Mouse (Mus musculus): Measurements from ENCODE around the gene Cfap77.

Cfap77 gene

DNA sequence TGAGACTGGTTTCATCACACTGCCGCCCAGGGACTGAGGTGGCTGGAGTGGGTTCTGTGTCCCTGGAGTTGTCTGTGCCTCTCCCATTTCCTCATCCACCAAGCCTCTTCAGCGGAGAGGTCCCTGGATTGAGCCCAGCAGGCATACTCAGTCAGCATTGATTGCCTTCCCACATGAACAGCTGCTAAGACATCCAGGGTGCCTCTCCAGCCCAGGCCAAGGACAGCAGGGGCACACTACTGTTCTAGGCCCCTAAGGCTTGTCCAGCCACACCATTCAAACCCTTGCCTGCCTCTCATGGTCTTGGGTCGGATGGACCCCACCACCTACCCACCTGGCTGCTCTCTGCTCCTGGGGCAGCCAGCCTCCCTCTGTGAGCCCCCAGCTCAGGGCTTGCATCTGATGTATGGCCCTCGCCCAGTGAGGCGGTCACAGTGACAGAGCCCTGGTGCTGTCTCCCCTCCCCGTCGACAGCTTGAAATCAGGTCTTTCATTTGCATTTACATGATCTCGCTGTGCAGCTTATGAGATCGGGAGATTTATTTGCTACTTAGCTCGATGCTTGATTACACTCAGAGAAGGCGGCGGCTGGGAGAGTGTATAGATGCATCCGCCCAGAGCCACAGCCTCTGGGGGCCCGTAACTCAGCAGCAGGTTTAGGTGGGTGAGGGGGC lies 57.6 kb downstream of the Cfap77 start:
- DNase-seq (ENCODE audit: low spot score), result no peak

DNA sequence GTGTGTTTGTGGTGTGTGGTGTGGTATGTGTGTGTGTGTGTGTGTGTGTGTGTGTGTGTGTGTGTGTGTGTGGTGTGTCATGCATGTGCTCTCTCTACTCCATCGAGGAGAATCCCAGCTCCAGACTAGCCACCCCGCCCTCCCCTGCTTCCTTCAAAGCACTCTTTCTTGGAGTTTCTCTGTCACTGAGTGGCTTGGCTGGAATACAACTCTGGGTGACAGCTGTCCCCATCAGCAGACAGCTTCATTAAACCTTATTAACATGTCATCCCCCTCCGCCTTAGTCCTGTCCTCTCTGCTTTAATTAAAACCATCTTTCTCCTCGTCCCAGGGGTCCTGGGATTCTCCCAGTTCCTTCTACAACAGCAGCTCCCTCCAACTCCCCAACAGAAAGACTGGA lies 59.4 kb downstream of the Cfap77 start:
- no peak for DNase-seq (ENCODE audit: low spot score)

DNA sequence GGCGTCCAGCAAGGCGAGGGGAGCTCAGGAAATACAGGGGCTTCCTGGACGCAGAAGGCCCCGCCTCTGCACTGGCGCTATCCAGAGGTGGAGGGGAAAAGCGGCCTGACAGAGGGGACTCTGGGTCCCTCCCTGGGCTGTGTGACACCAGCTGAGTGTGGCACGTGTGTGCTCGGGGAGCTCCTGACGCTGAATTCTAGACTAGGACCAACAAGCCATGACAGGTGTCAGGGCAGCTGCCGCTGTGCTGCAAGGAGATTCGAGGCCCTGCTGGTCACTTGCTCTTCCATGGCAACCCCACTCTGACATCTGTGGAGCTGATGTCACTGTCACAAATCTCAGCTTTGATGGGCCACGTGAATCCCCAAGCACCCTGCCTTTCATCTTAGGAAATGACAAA lies 60.9 kb downstream of the Cfap77 start:
- DNase-seq (ENCODE audit: low spot score), result no peak

DNA sequence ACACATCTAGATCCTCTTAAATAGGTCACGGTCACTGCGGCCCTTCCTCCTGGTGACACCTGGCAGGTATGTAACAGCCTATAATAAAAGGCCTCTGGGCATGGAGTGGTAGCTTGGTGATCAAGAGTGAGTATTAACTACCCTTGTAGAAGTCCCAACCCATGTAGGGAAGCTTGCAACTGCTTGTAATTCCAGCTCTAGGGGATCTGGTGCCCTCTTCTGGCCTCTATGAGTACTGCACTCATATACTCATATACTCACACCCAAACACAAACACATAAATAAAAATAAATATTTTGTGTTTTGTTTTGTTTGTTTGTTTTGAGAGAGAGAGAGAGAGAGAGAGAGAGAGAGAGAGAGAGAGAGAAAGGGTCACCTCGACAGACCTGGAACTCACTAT lies 66.1 kb downstream of the Cfap77 start:
- DNase-seq (ENCODE audit: low spot score), result no peak

DNA sequence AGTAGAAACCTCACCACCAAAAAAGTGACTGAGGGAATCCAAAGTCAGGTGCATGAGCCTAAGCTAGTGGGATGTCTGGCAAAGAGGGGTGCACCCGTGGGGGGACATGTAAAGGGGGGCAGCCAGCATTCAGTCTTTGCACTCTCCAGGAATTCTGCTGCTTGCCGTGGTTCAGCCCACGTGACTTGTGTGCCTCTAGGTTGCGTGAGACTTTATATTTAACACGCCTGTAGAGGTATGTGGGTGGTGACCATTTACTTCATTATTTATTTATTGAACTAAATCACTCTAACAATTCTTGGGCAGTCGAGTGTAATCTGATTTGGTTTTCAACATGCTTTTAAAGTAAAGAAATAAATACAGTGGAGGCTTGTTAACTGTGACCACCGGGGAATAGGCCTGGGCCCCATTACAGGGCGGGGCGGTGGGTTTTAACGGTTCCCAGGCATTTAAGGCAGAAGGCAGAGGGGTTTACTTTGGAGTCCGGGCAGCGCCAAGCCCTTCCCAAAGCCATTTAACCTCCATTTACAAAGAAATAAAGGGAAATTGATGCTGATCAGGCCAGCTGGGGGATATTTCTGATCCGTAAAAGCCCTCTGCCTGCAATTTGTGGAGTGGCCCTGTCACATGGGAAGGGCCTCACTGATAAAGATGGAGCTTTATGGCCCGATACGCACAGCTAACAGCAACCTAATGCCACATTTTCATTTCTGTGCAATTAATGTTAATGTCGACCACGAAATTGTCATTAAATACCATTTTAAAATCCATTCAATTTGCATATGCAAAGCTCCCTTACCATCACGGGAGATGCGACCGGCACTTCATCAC lies 74.6 kb downstream of the Cfap77 start:
- DNase-seq (ENCODE audit: low spot score), result no peak

DNA sequence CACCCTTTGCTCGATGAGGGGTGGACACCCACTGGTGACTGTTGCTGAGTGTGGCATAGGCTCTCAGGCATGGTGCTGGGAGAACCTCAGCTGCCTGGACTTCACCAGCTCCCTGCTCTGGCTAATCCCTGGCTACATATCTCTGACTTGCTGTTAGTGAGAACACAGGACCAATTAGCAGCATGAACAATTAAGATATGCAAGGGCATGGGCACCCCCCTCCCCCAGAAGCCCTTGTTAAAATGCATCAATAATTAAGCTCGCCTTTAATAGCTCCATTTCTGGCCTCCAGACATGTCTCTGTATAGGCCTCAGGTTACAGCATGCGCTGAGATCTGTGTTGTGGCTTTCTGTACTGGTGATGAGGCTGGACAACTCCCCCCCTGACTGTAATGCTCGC lies 76.4 kb downstream of the Cfap77 start:
- DNase-seq (ENCODE audit: low spot score), result no peak

DNA sequence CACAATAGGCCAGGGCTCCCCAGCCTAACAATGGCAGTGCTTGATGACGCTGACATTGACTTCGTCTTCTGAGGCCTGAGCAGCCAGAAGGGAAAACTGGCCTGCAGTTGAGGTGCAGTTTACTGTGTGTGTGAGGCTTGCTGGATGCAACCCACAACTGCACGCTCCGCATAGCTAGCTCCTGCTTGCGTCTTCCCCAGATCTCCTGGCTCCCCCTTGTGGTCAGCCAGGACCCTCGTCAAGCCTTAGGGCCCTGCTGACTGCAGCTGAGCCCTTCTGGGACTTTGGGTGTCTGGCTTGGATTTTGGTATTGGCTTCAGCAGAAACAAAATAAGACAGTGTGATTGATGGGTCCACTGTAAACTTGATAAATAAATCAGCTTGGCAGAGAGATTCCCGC lies 78.2 kb downstream of the Cfap77 start:
- DNase-seq (ENCODE audit: low spot score), result peak; percentile 91

DNA sequence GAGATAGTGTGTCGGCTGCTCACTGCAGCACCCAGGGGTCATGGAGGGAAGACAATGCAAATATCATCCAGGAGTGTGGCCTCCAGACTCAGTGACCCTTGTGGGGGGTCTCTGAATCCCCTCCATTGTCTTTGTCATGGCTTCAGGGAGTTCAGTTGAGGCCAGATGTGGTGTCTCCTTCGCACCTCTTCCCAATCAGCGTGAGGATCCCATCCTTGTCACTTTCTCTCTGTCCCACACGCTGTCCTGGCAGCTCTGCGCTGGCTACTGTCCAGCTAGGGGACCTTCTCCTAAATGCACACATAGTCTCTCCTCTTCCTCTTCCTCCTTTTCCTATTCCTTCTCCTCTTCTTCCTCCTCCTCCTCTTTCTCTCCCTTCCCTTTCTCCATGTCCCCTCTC lies 79.3 kb downstream of the Cfap77 start:
- no peak for DNase-seq (ENCODE audit: low spot score)

DNA sequence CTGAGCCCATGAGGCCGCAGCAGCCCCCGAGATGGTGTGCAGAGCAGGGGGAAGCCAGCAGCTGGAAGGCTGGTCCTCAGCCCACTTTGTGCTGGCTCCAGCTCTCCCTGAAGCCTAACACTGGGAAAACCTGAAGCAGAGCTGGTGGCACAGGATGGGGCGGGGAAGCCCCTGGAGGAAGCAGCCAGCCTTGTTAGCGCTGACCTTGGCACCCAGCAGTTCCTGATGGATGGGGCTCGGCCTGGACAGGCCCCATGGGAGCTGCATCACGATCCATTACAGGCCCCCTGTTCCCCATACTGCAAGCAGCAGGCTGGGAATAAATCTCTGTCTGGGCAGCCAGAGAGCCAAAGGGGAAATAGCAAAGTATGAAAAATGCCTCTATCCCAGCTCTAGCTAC lies 80.3 kb downstream of the Cfap77 start:
- no peak for DNase-seq (ENCODE audit: low spot score)

DNA sequence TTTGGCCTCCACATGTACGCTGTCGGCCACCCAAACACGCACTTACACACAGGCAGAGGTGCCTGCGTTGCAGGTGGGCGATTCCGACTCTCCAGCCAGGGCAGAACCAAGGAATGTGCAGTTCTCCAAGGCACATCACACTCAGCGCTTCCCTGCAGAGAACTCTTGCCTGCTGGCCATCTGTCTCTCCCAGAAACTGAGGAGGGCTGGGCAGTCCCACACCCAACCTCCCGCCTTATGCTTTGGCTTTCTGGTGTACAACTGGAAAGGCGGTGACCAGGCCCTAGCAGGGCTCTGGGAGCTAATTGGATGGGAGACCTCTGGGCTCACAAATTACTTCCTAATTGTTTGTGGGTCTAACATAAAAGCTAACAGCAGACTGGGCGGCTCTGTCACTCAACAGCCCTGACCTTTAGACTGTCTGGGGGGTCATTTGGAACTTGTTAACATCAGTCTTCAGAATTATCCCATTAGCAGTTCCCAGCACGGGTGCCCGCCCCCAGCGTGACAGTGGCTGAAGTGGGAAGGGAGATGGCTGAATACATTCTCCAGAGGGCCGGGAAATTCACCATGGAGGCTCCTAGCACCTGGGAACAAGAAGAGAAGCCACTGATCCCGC lies 80.9 kb downstream of the Cfap77 start:
- no peak for DNase-seq (ENCODE audit: low spot score)

DNA sequence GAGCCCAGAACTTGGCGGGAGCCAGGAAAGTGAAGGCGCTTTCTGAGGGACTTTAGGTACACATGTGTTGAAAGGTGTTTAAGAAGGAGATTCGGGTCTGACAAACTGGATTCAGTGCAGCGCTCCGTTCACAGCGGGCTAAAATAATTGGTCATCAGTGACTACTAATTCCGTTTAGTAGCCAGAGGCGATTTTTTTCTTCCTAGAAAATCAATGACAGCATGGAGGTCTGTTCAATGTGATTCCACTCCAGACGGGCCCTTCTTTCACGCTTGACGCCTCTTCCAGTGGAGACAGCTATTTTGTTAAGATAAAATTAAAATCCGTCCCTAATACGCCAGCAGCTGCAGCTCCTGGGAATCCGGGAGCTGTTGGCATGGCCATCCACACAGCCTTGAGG lies 84.4 kb downstream of the Cfap77 start:
- DNase-seq (ENCODE audit: low spot score), result no peak

DNA sequence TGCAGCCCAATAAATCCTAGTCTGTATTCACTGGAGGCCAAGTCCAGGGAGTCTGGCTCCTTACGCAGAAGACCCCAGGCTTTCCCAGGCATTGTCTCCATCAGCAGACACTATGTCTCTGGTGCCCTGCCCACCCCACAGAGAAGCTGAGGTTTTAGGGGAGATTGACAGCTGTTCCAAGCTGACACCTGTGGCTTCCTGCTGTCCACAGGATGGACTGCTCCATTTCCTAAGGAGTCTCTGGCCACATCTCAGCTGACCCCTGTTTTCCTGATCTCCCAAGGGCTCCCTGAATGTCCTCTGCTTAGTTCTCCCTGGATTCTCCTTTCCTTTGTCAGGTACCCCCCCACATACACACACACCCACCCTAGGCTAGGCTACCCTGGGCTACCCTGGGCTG lies 86.6 kb downstream of the Cfap77 start:
- no peak for DNase-seq (ENCODE audit: low spot score)

DNA sequence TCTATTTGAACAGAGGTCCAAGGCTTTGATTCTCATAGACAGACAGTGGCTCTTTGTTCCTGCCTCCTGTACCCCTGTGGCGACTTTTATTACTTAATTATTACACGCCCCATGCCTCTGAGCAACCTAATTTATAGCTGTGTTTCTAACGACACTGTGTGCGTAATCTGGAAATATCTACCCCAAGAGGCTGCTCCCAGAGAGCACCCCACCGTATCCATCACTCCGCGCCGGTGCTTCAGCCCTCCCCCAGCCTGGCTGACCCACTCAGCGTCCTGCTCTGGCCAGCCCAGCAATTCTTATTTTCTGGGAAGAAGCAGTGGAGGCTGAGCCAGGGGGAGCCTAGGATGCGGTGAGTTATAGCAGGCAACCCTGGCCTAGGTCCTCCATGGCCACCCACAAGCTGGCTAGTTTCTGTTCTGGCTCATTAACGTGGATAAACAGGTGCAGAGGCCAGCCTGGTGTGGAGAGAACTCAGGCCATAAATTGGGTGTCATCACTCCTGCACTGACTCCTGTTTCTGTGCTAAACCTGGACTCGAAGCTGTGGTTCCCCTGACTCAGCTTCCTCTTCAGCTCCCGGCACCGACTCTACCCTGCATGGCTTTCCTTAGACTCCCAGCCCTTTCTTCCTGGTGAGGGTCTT lies 88.6 kb downstream of the Cfap77 start:
- no peak for DNase-seq (ENCODE audit: low spot score)

DNA sequence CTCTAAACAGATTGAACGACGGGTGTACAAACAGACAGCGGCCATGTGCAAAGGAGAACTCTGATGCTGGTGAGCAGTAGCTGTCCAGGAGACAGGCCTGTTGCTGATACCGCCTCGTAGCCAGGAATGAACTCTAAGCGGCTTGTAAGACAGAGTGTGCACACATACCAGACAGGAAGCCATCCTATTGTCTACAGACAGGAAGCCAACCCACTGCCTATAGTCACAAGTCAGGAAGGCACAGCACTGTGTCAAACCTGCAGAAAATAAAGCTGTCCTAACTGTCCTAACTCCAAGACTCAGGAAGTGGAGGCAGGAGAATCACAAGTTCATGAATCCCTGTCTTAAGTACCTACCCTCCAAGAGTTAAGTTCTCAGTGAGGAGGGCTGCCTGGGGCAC lies 91.3 kb downstream of the Cfap77 start:
- no peak for DNase-seq (ENCODE audit: low spot score)

DNA sequence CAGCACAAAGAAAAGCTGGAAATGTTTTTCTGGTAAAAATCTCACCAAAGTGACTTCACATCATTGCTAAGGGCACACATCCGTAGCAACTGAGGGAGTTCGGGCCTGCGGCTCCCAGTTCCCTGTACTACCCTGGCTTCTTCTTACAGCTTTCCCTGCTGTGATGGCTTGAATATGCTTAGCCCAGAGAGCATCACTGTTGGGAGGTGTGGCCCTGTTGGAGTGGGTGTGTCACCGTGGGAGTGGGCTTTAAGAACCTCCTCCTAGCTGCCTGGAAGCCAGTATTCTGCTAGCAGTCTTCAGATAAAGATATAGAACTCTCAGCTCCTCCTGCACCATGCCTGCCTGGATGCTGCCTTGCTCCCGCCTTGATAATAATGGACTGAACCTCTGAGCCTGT lies 93.2 kb downstream of the Cfap77 start:
- DNase-seq (ENCODE audit: low spot score), result no peak

DNA sequence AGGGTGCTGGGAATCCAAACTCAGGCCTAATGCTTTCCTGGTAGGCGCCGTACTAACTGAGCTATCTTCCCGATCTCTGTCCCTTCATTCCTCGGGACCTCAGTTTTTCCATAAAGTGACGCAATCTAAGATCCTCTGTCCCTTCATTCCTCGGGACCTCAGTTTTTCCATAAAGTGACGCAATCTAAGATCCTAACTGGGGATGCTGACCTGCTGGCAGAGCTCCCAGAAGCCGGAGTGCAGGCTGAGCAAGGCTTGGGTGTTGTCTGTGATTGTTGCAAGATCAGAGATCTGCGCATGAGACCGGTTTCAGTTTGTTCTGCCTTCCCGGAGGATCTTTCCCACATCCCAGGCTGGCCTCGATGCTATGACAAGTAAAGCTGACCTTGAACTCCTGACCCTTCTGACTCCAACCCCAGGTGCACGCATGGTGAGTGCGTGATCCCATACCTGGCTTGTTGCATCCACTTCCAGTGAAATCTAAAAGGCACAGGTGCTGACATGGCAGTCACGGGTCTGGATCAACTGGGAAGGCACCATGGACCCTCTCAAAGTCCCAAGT lies 93.8 kb downstream of the Cfap77 start:
- DNase-seq (ENCODE audit: low spot score), result no peak

DNA sequence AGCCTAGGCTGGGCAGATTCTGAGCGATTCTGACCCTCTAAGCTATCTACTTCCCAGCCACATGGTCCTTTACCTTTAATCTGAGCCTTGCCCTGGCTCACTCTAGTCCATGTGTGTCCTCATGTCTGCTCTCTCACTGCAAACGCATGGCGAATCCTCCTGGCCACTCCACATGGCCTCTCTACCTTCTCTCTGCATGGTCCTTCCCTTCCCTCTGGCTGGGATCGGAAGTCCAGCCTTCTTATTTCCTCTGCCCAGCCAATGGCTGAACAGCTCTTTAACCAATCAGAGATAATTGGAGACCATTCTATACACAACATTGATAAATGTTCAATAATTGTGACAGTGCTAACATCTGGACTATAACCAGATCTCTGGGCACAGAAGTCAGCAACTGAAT lies 98.0 kb downstream of the Cfap77 start:
- DNase-seq (ENCODE audit: low spot score), result no peak

DNA sequence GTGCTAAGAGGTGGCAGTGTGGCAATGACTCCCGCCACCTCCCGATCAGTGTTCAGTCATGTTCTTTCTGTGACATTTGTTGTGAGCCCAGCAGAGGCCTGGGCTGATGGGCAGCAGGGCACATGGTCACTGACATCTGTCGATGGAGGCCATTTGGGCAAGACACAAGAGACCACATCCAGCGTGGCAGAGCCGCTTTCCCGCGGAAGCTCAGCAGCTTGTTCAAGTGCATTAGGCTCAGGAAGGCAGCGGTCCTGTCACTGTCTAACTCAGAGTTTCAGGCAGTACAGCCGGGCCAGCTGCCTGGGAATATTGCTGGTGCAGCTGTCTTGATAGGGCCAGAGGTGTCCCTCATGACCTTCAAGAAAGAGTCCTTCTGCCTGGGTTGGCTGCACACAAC lies 100.3 kb downstream of the Cfap77 start:
- DNase-seq (ENCODE audit: low spot score), result no peak

DNA sequence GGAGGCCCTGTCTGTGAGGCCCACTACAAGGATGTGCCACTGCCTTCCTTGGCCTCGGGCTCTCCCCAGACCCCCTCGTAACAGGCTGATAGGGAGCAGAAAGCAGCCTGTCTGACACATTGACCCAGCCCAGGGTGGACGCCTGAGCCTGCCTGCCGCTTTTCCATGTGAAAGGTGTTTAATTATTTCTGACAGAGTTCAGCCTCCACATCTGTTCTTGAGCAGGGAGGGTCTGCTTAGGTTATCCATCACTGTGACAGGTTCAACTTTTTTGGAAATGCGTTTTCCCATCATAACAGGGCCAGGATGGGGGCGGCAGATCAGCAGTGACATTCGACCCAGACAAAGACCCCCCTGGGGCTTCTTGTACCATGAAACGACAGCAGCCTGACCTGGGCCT lies 101.9 kb downstream of the Cfap77 start:
- no peak for DNase-seq (ENCODE audit: low spot score)

DNA sequence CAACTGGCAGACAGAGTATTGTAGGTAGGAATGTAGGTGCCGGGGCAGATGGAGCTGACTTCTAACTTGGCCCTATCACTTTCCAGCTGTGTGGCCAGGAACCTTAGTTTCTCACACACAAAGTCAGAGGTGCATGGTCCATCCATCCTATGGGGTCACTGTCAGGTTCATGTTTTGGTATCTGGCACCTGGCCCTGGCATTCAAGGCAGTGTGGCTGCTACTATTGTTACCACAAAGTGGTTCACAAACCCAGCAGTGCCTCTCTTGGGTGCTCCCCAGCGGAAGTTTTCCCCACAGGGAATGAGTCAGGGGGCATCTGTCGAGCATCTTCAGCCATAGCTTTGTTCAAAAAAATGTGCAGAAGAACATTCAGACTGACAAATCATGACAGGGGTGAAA lies 108.6 kb downstream of the Cfap77 start:
- DNase-seq (ENCODE audit: low spot score), result no peak

DNA sequence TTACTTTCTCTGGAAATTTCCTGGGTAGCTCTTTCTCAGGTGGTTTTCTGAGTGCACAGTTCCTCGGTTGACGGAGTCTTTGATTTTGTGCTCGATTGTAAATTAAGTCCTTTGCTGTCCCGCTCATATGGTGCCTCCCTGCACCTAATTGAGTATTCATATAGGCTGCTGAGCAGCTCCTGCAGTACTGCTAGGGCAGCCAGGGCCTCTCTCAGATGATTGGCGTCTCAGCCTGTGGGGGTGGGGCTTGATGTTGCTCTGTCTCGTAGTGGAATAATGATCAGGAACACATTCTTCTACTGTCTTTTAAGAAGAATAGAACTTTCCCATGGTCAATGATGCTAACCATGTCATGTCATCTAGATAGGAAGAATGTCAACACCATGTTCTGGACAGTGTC lies 109.5 kb downstream of the Cfap77 start:
- DNase-seq (ENCODE audit: low spot score), result no peak

DNA sequence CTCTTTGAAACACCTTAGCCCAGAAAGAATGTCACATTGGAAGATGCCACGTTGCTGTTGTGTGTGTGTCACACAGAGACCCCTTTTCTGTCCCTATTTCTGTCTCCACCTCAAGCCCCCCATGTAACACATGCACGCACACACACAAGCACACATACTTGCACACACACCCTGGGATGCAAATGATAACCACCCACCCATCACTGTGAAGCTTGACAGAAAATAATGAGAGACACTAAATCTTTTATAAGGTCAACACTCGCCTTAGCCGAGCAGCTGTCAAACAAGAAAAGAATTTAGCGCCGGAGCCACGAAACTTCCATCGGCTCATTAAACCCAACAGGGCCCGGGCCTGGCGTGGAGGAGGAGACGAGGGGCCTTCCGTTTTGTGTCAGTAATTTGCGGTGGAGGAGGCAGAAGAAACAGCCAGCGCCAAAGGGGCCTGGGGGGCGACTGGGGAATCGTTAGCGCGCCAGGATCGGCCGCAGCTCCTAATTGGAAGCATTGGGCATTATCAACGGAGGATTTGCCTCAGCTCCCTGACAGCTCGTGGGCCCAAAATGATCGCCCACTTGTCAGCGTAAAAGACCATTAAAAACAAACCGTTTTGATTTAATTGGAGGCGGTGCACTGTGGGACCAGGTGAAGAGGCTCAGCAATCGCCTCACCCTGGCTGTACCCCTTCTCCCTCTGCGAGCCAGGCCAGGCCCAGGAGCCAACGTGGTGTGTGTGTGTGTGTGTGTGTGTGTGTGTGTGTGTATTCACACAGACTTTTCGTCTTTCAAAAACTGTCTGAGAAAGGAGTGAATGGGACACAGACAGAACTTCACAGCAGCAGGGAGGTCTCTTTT lies 111.0 kb downstream of the Cfap77 start:
- no peak for DNase-seq (ENCODE audit: low spot score)
